Mouse (Mus musculus) kidney, postnatal 0 days (tissue): ENCODE measurements around the gene Hebp1. TPM values are rescaled to one million over a fixed set of nuclear protein-coding genes. Genes with fewer than 3 reads are reported as not detected.

ENCODE experiments used
- ATAC-seq: fragments of 200-750 bp; cut with Nextera tagmentation; replicated peaks from 2 replicates; pipeline ENCODE4 v1.8.0; 2017; ENCODE audit warnings: low read depth, moderate number of reproducible peaks, moderate TSS enrichment, moderate library complexity; ENCODE audit not compliant: low FRiP score
- DNase-seq: peaks from one replicate; pipeline ENCODE4 v3.0.0-alpha.2; 2016; ENCODE audit warnings: low spot score
- H3K27ac ChIP-seq: fragments of 300-500 bp; sonication (generic); 2 replicates; pipeline ENCODE4 v1.5.1; 2014; ENCODE audit warnings: mild to moderate bottlenecking
- H3K27me3 ChIP-seq: fragments of 300-500 bp; sonication (generic); 2 replicates; pipeline ENCODE4 v1.6.1; 2014; ENCODE audit warnings: low read length, mixed read lengths; ENCODE audit not compliant: insufficient read depth
- H3K36me3 ChIP-seq: fragments of 300-500 bp; sonication (generic); 2 replicates; pipeline ENCODE4 v1.6.1; 2014; ENCODE audit warnings: low read length, mixed read lengths; ENCODE audit not compliant: insufficient read depth
- H3K4me1 ChIP-seq: fragments of 300-500 bp; sonication (generic); replicated peaks from 2 replicates; pipeline ENCODE4 v1.6.1; 2014; ENCODE audit warnings: antibody characterized with exemption, low read length, mixed read lengths; ENCODE audit not compliant: insufficient read depth
- H3K4me2 ChIP-seq: fragments of 300-500 bp; sonication (generic); 2 replicates; pipeline ENCODE4 v1.6.1; 2014; ENCODE audit warnings: mild to moderate bottlenecking, low read length, moderate library complexity, mixed read lengths
- H3K4me3 ChIP-seq: fragments of 300-500 bp; sonication (generic); replicated peaks from 2 replicates; pipeline ENCODE4 v1.5.1; 2014; ENCODE audit warnings: low read depth, low read length
- H3K9ac ChIP-seq: fragments of 300-500 bp; sonication (generic); 2 replicates; pipeline ENCODE4 v1.6.1; 2014; ENCODE audit warnings: low read depth, low read length
- H3K9me3 ChIP-seq: fragments of 300-500 bp; sonication (generic); replicated peaks from 2 replicates; pipeline ENCODE4 v1.6.1; 2016; ENCODE audit warnings: low read length, inconsistent platforms, mixed read lengths
- CTCF ChIP-seq: IDR thresholded peaks from 2 replicates; pipeline ENCODE4 v1.5.1; 2016; ENCODE audit warnings: antibody characterized with exemption, low read depth, mild to moderate bottlenecking, moderate library complexity
- WGBS: fragments of 180-500 bp; shearing (Covaris S2); extraction: QIAGEN DNeasy Blood & Tissue Kit; methylation state at CpG from one replicate; pipeline ENCODE4 v1.1.7; 2014; 5-methylcytosine and 5-hydroxymethylcytosine counted together
- polyA plus RNA-seq: library from polyadenylated mRNA; unstranded; fragments of >200 nt; fragmentation: Nextera tagmentation; extraction: Ambion mirVana; gene quantifications from 2 replicates; pipeline ENCODE4 v1.2.1, GENCODE M21; 2015

Gene Hebp1
- polyA plus RNA-seq, 1 experiment from 2014 or later = 52.3 TPM

- Histone ChIP-seq H3K9me3 (no peaks in the 10 kb centered on the region), H3K36me3 (0 out of 2 replicates have a peak, but pooled peaks cover 2% of the 10 kb centered on the region), H3K27ac (no peak overlapping the region), H3K4me2 (no peak overlapping the region), H3K9ac (no peak overlapping the region), H3K4me1 (no peaks in the 10 kb centered on the region), H3K4me3 (no peak overlapping the region), H3K27me3 (no peaks in the 10 kb centered on the region)
- no peak for DNase-seq
- WGBS = 40% methylated on average over 8 of the region's 8 CpGs
- ATAC-seq = no peak
- no peak for TF ChIP-seq CTCF
Measured at GRCm38 (mm10) chr6:135218330-135218729, 20.5 kb upstream of the Hebp1 start.

GRCm38 (mm10) chr6:135212666-135213065 lies 14.8 kb upstream of the Hebp1 start:
- no peak for DNase-seq
- 86% methylated on average over 2 of the region's 2 CpGs for WGBS
- Histone ChIP-seq H3K36me3 (0 out of 2 replicates have a peak, but pooled peaks cover 7% of the 10 kb centered on the region), H3K27me3 (no peaks in the 10 kb centered on the region), H3K4me2 (no peak overlapping the region), H3K9me3 (no peaks in the 10 kb centered on the region), H3K27ac (no peak overlapping the region), H3K4me3 (no peak overlapping the region), H3K9ac (no peak overlapping the region), H3K4me1 (no peaks in the 10 kb centered on the region)
- ATAC-seq = no peak
- no peak for TF ChIP-seq CTCF

- WGBS = 83% methylated on average over 7 of the region's 7 CpGs
- no peaks in the 10 kb centered on the region for H3K9me3 ChIP-seq
- no peak for ATAC-seq
- 0 out of 2 replicates have a peak, but pooled peaks cover 7% of the 10 kb centered on the region for H3K36me3 ChIP-seq
- no peak overlapping the region for H3K9ac ChIP-seq
- no peaks in the 10 kb centered on the region for H3K4me1 ChIP-seq
- TF ChIP-seq CTCF = no peak
- no peaks in the 10 kb centered on the region for H3K27me3 ChIP-seq
- no peak for DNase-seq
- H3K27ac ChIP-seq = no peak overlapping the region
- no peak overlapping the region for H3K4me3 ChIP-seq
- H3K4me2 ChIP-seq = no peak overlapping the region
Measured at GRCm38 (mm10) chr6:135211169-135211568, 13.3 kb upstream of the Hebp1 start.

- whole genome bisulfite sequencing = 74% methylated on average over 8 of the region's 8 CpGs
- H3K4me1 ChIP-seq = no peaks in the 10 kb centered on the region
- DNase-seq (no peak), ATAC-seq (no peak)
- 0 out of 2 replicates have a peak, but pooled peaks cover 5% of the 10 kb centered on the region for H3K36me3 ChIP-seq
- no peak overlapping the region for H3K27ac ChIP-seq
- H3K9ac ChIP-seq = no peak overlapping the region
- H3K4me3 ChIP-seq = no peak overlapping the region
- H3K9me3 ChIP-seq = no peaks in the 10 kb centered on the region
- no peak for TF ChIP-seq CTCF
- no peak overlapping the region for H3K4me2 ChIP-seq
- H3K27me3 ChIP-seq = no peaks in the 10 kb centered on the region
Measured at GRCm38 (mm10) chr6:135206909-135207308, 9.1 kb upstream of the Hebp1 start.

- TF ChIP-seq CTCF = no peak
- no peaks in the 10 kb centered on the region for H3K27me3 ChIP-seq
- no peak overlapping the region for H3K4me2 ChIP-seq
- ATAC-seq (no peak), DNase-seq (no peak)
- no peaks in the 10 kb centered on the region for H3K36me3 ChIP-seq
- no peak overlapping the region for H3K4me3 ChIP-seq
- H3K9me3 ChIP-seq = no peaks in the 10 kb centered on the region
- no peak overlapping the region for H3K27ac ChIP-seq
- no peak overlapping the region for H3K9ac ChIP-seq
- 83% methylated on average over 4 of the region's 4 CpGs for WGBS
- no peaks in the 10 kb centered on the region for H3K4me1 ChIP-seq
Measured at GRCm38 (mm10) chr6:135205802-135206201, 8.0 kb upstream of the Hebp1 start.

- H3K27ac ChIP-seq = no peak overlapping the region
- H3K9ac ChIP-seq = no peak overlapping the region
- H3K36me3 ChIP-seq = no peaks in the 10 kb centered on the region
- H3K4me1 ChIP-seq = no peaks in the 10 kb centered on the region
- no peak overlapping the region for H3K4me3 ChIP-seq
- ATAC-seq = no peak
- no peak for DNase-seq
- H3K27me3 ChIP-seq = no peaks in the 10 kb centered on the region
- no peak for TF ChIP-seq CTCF
- H3K4me2 ChIP-seq = no peak overlapping the region
- WGBS = 71% methylated on average over 4 of the region's 4 CpGs
- H3K9me3 ChIP-seq = no peaks in the 10 kb centered on the region
Measured at GRCm38 (mm10) chr6:135204869-135205268, 7.0 kb upstream of the Hebp1 start.

GRCm38 (mm10) chr6:135203737-135204136 lies 5.9 kb upstream of the Hebp1 start:
- H3K27ac ChIP-seq = no peak overlapping the region
- H3K4me1 ChIP-seq = no peaks in the 10 kb centered on the region
- no peak for TF ChIP-seq CTCF
- no peaks in the 10 kb centered on the region for H3K9me3 ChIP-seq
- H3K4me3 ChIP-seq = no peak overlapping the region
- no peaks in the 10 kb centered on the region for H3K36me3 ChIP-seq
- no peak for DNase-seq
- no peak overlapping the region for H3K9ac ChIP-seq
- WGBS = 68% methylated on average over 6 of the region's 6 CpGs
- H3K4me2 ChIP-seq = no peak overlapping the region
- no peaks in the 10 kb centered on the region for H3K27me3 ChIP-seq
- ATAC-seq = no peak
